Mouse (Mus musculus) kidney, embryonic 16.5 days (tissue): ENCODE results near the gene Sptan1. TPM values are rescaled to one million over a fixed set of nuclear protein-coding genes. Genes with fewer than 3 reads are reported as not detected.

Source experiments
- ATAC-seq: fragments of 200-750 bp; cut with Nextera tagmentation; 2 replicates; pipeline ENCODE4 v1.8.0; 2017; ENCODE audit warnings: moderate TSS enrichment; ENCODE audit not compliant: low FRiP score, low TSS enrichment
- H3K27ac ChIP-seq: fragments of 300-500 bp; sonication (generic); 2 replicates; pipeline ENCODE4 v1.5.1; 2014; ENCODE audit warnings: low read length
- H3K27me3 ChIP-seq: fragments of 300-500 bp; sonication (generic); 2 replicates; pipeline ENCODE4 v1.6.1; 2014; ENCODE audit warnings: low read length, control low read depth, mixed read lengths; ENCODE audit not compliant: insufficient read depth
- H3K36me3 ChIP-seq: fragments of 300-500 bp; sonication (generic); 2 replicates; pipeline ENCODE4 v1.6.1; 2014; ENCODE audit warnings: low read length, control low read depth, mixed read lengths; ENCODE audit not compliant: insufficient read depth
- H3K4me1 ChIP-seq: fragments of 300-500 bp; sonication (generic); 2 replicates; pipeline ENCODE4 v1.6.1; 2014; ENCODE audit warnings: low read length, control low read depth, mixed read lengths; ENCODE audit not compliant: insufficient read depth
- H3K4me2 ChIP-seq: fragments of 300-500 bp; sonication (generic); replicated peaks from 2 replicates; pipeline ENCODE4 v1.6.1; 2014; ENCODE audit warnings: low read depth, low read length
- H3K4me3 ChIP-seq: fragments of 300-500 bp; sonication (generic); 2 replicates; pipeline ENCODE4 v1.5.1; 2014; ENCODE audit warnings: mild to moderate bottlenecking, low read length
- H3K9ac ChIP-seq: fragments of 300-500 bp; sonication (generic); replicated peaks from 2 replicates; pipeline ENCODE4 v1.6.1; 2014; ENCODE audit warnings: low read length
- H3K9me3 ChIP-seq: fragments of 300-500 bp; sonication (generic); 2 replicates; pipeline ENCODE4 v1.6.1; 2016; ENCODE audit warnings: low read length, control low read depth
- WGBS: fragments of 180-500 bp; shearing (Covaris S2); extraction: QIAGEN DNeasy Blood & Tissue Kit; methylation state at CpG from one replicate; pipeline ENCODE4 v1.1.7; 2014; 5-methylcytosine and 5-hydroxymethylcytosine counted together
- polyA plus RNA-seq: library from polyadenylated mRNA; unstranded; fragments of >200 nt; fragmentation: Nextera tagmentation; extraction: Ambion mirVana; gene quantifications from 2 replicates; pipeline ENCODE4 v1.2.1, GENCODE M21; 2015

The Sptan1 gene
- polyA plus RNA-seq, 1 experiment from 2014 or later = 102 TPM

GRCm38 (mm10) chr2:29977307-29977706 lies 11.9 kb downstream of the Sptan1 start:
- ATAC-seq = no peak
- Histone ChIP-seq H3K4me1 (peaks cover 7% of the 10 kb centered on the region), H3K4me3 (no peak overlapping the region), H3K4me2 (no peak overlapping the region), H3K9ac (no peak overlapping the region), H3K27ac (no peak overlapping the region), H3K27me3 (no peaks in the 10 kb centered on the region), H3K9me3 (no peaks in the 10 kb centered on the region), H3K36me3 (peaks cover 42% of the 10 kb centered on the region)

GRCm38 (mm10) chr2:29980661-29981060 lies 15.3 kb downstream of the Sptan1 start:
- no peak for ATAC-seq
- H3K4me1 ChIP-seq = no peaks in the 10 kb centered on the region
- H3K36me3 ChIP-seq = peaks cover 68% of the 10 kb centered on the region
- no peak overlapping the region for H3K4me3 ChIP-seq
- H3K9me3 ChIP-seq = no peaks in the 10 kb centered on the region
- H3K27me3 ChIP-seq = no peaks in the 10 kb centered on the region
- H3K9ac ChIP-seq = no peak overlapping the region
- 97% methylated on average over 1 of the region's 1 CpGs for WGBS
- H3K27ac ChIP-seq = no peak overlapping the region
- no peak overlapping the region for H3K4me2 ChIP-seq

- Histone ChIP-seq H3K4me1 (no peaks in the 10 kb centered on the region), H3K36me3 (peaks cover 84% of the 10 kb centered on the region), H3K4me3 (no peak overlapping the region), H3K4me2 (no peak overlapping the region), H3K9me3 (no peaks in the 10 kb centered on the region), H3K9ac (no peak overlapping the region), H3K27me3 (no peaks in the 10 kb centered on the region), H3K27ac (no peak overlapping the region)
- 52% methylated on average over 2 of the region's 2 CpGs for WGBS
- ATAC-seq = no peak
These were observed 26.6 kb downstream of the Sptan1 start for GRCm38 (mm10) chr2:29991962-29992361.

GRCm38 (mm10) chr2:30009101-30009500 lies 43.7 kb downstream of the Sptan1 start:
- H3K9ac ChIP-seq = no peak overlapping the region
- ATAC-seq = no peak
- no peak overlapping the region for H3K4me2 ChIP-seq
- H3K36me3 ChIP-seq = peaks cover 77% of the 10 kb centered on the region
- no peaks in the 10 kb centered on the region for H3K27me3 ChIP-seq
- no peaks in the 10 kb centered on the region for H3K9me3 ChIP-seq
- 39% methylated on average over 1 of the region's 1 CpGs for WGBS
- H3K27ac ChIP-seq = no peak overlapping the region
- H3K4me3 ChIP-seq = no peak overlapping the region
- no peaks in the 10 kb centered on the region for H3K4me1 ChIP-seq

- H3K36me3 ChIP-seq = peaks cover 84% of the 10 kb centered on the region
- WGBS = 86% methylated on average over 8 of the region's 8 CpGs
- H3K4me3 ChIP-seq = no peak overlapping the region
- H3K9ac ChIP-seq = no peak overlapping the region
- H3K4me1 ChIP-seq = no peaks in the 10 kb centered on the region
- no peaks in the 10 kb centered on the region for H3K27me3 ChIP-seq
- no peaks in the 10 kb centered on the region for H3K9me3 ChIP-seq
- H3K27ac ChIP-seq = no peak overlapping the region
- no peak overlapping the region for H3K4me2 ChIP-seq
- no peak for ATAC-seq
These were observed 45.5 kb downstream of the Sptan1 start for GRCm38 (mm10) chr2:30010840-30011281.

- H3K4me1 ChIP-seq = no peaks in the 10 kb centered on the region
- ATAC-seq = no peak
These were observed 49.1 kb downstream of the Sptan1 start for GRCm38 (mm10) chr2:30014326-30014966.

GRCm38 (mm10) chr2:30025454-30025853 lies 60.1 kb downstream of the Sptan1 start:
- Histone ChIP-seq H3K36me3 (peaks cover 97% of the 10 kb centered on the region), H3K4me2 (no peak overlapping the region), H3K4me1 (no peaks in the 10 kb centered on the region), H3K4me3 (no peak overlapping the region), H3K27me3 (no peaks in the 10 kb centered on the region), H3K9ac (no peak overlapping the region), H3K9me3 (no peaks in the 10 kb centered on the region), H3K27ac (no peak overlapping the region)
- WGBS = 88% methylated on average over 4 of the region's 4 CpGs
- no peak for ATAC-seq

More at GRCm38 (mm10) chr2:30014326-30014966, 49.1 kb downstream of the Sptan1 start:
- Histone ChIP-seq H3K4me3 (no peak overlapping the region), H3K27ac (no peak overlapping the region), H3K9ac (no peak overlapping the region), H3K27me3 (no peaks in the 10 kb centered on the region), H3K36me3 (peaks cover 83% of the 10 kb centered on the region), H3K9me3 (no peaks in the 10 kb centered on the region), H3K4me2 (no peak overlapping the region)
- WGBS = 87% methylated on average over 11 of the region's 11 CpGs

GRCm38 (mm10) chr2:30026997-30027396 lies 61.6 kb downstream of the Sptan1 start:
- no peaks in the 10 kb centered on the region for H3K9me3 ChIP-seq
- no peak overlapping the region for H3K4me2 ChIP-seq
- peaks cover 97% of the 10 kb centered on the region for H3K36me3 ChIP-seq
- H3K9ac ChIP-seq = no peak overlapping the region
- H3K27ac ChIP-seq = no peak overlapping the region
- WGBS = 94% methylated on average over 5 of the region's 5 CpGs
- no peaks in the 10 kb centered on the region for H3K27me3 ChIP-seq
- ATAC-seq = no peak
- H3K4me3 ChIP-seq = no peak overlapping the region
- no peaks in the 10 kb centered on the region for H3K4me1 ChIP-seq

GRCm38 (mm10) chr2:30032244-30032846 lies 67.0 kb downstream of the Sptan1 start:
- H3K4me2 ChIP-seq = no peak overlapping the region
- no peak overlapping the region for H3K9ac ChIP-seq
- no peak overlapping the region for H3K4me3 ChIP-seq
- no peaks in the 10 kb centered on the region for H3K27me3 ChIP-seq
- ATAC-seq = no peak
- no peaks in the 10 kb centered on the region for H3K4me1 ChIP-seq
- no peak overlapping the region for H3K27ac ChIP-seq
- no peaks in the 10 kb centered on the region for H3K9me3 ChIP-seq
- H3K36me3 ChIP-seq = peaks cover 57% of the 10 kb centered on the region
- WGBS = 62% methylated on average over 11 of the region's 11 CpGs

- no peak for ATAC-seq
- H3K36me3 ChIP-seq = peaks cover 51% of the 10 kb centered on the region
- 66% methylated on average over 6 of the region's 6 CpGs for WGBS
- no peak overlapping the region for H3K4me2 ChIP-seq
- no peak overlapping the region for H3K4me3 ChIP-seq
- H3K9ac ChIP-seq = no peak overlapping the region
- H3K4me1 ChIP-seq = no peaks in the 10 kb centered on the region
- no peaks in the 10 kb centered on the region for H3K27me3 ChIP-seq
- H3K27ac ChIP-seq = no peak overlapping the region
- H3K9me3 ChIP-seq = no peaks in the 10 kb centered on the region
These were observed 67.6 kb downstream of the Sptan1 start for GRCm38 (mm10) chr2:30032957-30033356.
